Mouse (Mus musculus) heart, adult 9 months (tissue): ENCODE measurements around the gene Krt15.

ENCODE experiments used
- DNase-seq, 2 experiments: peaks; one replicate each; pipeline ENCODE4 v3.0.0; 2022; ENCODE audit warnings: low spot score in 2 of 2

The Krt15 gene

DNA sequence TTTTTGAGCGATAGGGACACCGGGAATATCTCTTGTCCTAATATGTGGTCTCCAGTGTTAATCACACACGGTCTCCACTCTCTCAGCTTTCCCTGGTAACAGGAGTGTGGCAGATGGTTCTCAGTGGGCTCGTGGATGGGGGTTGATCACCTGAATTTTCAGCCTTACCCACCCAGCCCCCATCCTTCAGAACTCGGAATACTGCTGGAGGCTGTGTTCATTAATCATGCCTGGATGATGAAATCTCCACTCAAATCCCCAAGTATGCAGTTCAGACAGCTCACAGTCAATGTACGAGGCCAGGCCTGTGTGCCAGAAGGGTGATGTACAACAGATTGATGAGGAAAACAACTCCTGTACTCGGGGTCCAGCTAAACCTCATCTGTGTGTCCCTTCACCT lies 10.8 kb downstream of the Krt15 start:
- no peak for DNase-seq

DNA sequence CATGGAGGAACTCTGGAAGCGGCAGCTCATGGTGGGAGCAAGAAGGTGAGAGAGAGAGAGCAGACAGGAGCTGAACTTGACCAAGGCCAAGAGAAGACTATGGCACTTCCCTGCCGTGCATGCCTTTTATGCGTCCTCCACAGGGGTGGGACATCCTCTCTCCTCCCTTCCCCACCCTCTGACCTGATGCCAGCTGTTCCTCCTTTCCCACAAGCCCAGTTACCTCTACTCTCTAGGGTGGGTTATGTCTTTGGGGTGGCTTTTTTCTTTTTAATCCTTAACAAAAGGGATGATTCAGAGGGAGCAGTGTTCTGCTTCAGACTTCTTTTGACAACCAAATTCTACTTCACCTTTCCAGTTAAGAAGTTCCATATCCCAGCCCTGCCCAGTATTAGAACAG lies 14.3 kb downstream of the Krt15 start, which contains the start of gene Krt13:
Krt13 (minus strand) TSS at position 101 of the 400 bp plus-strand sequence.
- DNase-seq: no peak

DNA sequence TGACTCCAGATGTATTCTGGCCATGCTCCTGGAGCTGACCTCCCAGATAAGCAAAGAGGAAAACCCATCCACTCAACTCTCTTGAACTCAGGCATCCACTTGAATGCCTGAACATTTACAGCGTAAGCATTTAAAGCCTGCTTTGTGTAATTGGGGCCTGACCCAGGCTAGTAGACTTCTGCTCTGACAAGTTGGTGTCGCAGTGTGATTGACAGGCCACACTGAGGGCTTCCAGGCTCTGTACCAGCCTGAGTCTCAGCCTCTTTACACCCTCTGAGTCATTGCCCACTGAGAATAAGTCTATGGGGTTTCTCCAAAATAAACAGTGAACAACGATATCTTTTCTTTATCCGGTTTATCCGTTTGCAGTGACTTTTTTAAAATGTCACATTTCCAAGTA lies 15.4 kb downstream of the Krt15 start:
- no peak for DNase-seq

DNA sequence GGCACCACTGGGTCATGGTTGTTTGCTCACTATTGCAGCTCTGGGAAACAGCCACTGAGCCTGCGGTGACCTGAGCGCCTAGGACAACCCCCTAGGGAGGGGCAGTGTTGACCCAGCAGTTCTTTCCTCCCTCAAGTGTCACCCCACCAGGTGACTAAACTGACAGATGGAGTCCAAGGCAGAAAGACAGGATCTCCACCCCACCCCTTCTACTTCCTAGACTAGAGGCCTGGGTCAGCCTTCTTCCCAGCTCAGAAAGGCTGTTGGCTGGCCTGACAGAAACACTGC lies 22.0 kb downstream of the Krt15 start:
- no peak for DNase-seq

DNA sequence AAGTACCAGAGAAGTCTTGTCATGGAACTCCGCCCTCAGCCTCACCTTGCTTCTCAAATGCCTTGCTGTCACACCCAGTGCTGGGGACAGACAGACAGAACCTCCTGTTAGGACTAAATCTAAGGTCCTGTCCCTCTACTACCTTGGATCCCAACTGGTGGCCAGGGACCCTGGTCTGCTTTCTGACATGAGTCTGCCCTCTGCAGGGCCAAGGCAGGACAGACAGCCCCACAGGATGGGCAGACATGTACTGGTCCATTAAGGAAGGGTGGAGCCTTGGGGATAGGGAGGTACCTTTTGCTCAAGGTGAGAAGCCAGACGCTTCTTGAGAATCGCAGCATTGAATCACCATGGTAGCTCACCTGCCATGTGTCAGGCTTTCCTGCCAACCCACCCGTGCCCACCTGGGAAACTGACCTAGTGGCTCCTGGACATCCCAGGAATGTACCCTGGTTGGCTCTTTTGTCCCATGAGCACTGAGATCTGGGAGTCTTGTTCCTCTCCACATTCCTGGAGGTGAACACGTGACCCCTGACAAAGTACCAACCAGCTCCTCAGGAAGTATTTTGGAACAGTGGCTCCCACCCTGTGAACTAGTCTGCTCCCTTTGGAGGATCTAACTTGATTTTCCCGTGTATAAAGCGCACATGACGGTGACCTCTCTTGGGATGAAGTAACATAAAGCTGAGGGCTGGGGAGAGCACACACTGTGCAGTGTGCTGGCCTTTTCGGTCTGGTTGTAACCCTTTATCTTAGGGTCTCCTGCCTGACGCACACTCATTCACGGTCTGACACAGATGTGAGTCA lies 22.6 kb downstream of the Krt15 start:
- no peak for DNase-seq

DNA sequence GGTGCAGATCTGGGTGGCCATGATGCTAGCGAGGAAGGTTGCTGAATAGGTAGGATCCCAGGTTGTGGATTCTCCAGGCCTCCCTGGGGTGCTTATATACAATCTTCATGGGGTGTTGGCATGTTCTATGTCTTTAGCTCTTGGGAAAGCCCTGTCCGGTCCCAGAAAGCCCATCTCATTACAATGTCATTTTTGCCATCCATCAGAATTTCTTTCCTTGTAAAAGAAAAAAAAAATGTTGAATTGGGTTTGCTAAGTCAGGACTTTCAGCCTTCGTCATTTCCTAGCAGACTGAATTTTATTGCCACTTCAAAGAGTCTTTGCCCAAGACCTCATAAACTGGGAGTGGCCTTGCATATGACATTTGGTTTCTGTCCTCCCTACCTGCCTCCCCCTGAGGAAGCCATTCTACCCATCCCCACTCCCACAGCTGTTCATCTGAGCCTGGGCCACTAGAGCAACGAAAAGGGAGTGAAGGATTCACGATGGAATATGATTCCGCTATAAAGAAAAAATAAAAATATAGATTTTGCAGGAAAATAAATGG lies 30.1 kb downstream of the Krt15 start, which contains the start of gene Krt36:
Krt36 (minus strand) TSS at position 51 of the 547 bp plus-strand sequence.
- DNase-seq: no peak

DNA sequence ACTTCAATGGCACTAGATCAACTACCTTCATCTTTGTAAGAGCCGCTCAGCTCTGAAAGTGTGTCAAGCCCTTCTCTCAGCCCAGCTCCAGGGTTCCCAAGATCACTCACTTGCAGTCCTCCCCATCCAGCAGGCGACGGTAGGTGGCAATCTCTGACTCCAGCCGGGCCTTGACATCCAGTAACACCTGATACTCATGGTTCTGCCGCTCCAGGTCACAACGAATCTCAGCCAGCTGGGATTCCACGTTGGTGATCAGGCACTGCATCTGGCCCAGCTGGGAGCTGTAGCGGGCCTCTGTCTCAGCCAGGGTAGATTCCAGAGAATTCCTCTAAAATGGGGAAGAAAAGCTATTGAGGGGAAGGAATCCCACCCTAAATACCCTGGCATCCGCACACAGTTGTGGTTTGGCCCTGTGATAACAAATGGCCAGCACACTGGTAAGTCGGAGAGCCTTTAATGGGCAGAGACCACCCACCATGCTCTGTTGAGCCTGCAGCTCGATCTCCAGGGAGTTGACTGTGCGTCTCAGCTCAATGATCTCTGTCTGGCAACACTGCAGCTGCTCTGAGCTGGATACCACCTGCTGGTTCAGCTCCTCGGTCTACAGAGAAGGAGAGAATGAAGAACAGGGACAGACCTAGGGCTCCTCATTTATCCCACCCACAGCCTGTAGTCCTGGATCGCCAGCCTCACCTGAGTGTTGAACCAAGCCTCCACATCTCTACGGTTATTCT lies 32.9 kb downstream of the Krt15 start:
- DNase-seq: no peak

DNA sequence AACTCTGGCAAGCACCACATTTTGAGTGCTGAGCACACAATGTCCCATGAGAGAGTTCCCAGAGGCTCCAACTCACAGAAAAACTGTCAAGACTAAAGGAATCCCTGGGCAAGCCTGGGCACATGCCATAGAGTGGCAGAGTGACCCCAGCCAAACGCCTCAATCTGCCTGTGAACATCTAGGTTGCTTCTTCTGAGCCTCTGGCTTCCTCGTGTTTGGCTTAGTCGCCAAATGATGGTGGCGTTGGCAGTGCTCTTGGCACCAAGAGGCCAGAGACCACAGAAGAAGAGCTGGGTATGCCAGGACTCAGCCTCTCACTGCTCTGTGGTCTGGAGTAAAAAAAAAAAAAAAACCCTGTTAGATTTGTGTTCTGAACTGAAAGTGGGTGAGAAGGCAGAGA lies 35.3 kb downstream of the Krt15 start:
- no peak for DNase-seq

DNA sequence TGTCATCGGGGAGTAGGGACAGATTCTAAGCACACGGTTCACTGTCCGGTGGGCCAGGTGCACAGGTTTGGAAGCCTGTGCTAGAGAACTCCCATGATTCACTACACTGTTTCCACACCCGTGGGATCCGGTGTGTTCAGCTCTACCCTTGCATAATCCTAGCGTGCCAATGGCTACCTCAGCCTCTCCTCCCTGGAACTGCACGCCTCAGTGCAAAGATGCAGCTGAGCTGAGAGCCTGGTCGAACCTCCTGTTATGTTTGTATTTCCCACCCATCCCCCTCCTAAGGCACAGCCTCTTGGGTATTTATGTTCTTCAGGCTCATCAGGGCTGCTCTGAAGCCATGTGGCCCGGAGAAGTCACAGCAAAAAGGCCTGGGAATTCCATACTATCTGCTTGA lies 37.9 kb downstream of the Krt15 start:
- DNase-seq: no peak

DNA sequence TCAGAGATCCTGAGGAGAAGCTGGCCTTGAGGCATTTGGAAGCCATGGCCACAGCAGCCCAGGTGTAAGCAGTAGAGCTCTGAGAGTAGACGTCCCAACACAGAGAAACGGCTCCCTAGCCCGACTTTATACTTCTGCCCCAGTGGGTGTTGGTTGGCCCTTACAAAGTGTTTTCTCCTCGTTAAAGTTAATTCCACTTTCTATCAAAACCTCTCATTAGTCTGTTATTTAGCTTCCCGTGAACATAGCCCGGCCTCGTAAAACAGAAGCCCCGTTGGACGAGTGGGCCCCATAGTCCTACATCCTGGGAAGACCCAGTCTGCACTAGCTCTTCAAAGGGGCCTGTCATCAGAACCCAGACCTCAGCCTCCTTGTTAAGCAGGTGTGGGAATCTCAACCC lies 39.6 kb downstream of the Krt15 start, which contains the start of gene Krt35:
Krt35 (minus strand) TSS at position 101 of the 400 bp plus-strand sequence.
- DNase-seq: no peak

DNA sequence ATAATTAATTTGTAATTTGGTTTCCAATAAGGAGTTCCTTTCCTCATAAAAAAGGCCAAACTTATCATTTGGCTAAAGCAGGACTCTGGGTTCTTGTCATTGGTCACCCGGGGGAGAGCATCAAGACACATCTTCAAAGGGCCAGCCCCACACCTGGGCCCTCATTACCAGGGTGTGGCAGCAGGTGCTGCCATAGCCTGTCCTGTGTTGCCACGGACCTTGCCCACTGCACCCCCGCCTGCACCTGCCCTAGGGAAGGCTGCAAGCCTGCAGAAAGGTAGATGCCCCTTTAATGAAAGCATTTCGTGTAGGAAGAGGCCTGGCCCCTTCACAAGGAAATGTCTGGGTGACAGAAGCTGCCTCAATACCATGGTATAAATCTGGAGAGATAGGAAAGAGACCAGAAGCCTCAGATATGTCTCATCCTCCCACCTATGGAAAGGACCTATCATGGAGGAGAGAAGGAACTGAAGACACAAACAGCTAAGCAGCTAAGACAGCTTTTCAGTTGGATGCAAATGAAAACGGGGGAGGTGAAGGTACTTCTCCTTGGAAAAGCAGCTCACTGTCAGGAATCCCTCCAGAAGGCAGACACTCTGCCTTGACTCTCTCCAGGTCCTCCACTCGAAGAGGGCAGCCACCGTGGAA lies 47.2 kb downstream of the Krt15 start:
- DNase-seq: no peak

DNA sequence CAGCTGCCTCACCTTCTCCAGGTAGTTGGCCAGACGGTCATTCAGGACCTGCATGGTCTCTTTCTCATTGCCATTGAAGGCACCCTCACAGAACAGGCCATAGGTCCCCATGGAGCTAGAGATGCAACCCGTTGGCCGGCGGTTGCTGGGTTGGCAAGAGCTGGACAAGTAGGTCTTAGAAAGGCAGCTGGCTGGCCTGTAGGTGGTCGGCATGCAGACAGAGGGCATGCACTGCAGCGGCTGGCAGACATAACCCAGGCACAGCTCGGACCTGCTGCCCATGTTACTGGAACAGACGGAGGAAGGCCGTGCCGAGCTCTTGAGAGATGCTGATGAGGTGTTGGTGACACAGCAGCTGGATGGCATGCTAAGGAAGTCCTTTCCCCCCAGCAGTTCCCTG lies 47.9 kb downstream of the Krt15 start, which contains the start of gene Krt32:
Krt32 (minus strand) TSS at position 366 of the 400 bp plus-strand sequence.
- DNase-seq: no peak
